Mouse (Mus musculus) gastrocnemius, postnatal 14 days (tissue): ENCODE data around the gene Srsf4. TPM values are rescaled to one million over a fixed set of nuclear protein-coding genes. Genes with fewer than 3 reads are reported as not detected.

Experiments used
- DNase-seq: peaks from one replicate; pipeline ENCODE4 v3.0.0; 2021; ENCODE audit warnings: mixed read lengths
- intact Hi-C: fragments of 180-260 bp; cut with DNase I; formaldehyde crosslinking; loops from one replicate; pipeline ENCODE4 v1.15.1; 2025; ENCODE audit warnings: low total_unique reads
- long read RNA-seq, 2 experiments: library from polyadenylated mRNA; stranded (forward); transcript quantifications; one replicate each; pipeline ENCODE4 v2.0.0; 2021
- total RNA-seq, 2 experiments: library from RNA; stranded (reverse); gene quantifications; 2 replicates each; pipeline ENCODE4 v1.2.3; 2021

The Srsf4 gene
- total RNA-seq = 10 to 100 TPM; 29.6 to 41.4 TPM
- long read RNA-seq, experiment 1, transcript Srsf4-202 (6 exons, 2,257 nt) = major isoform, 54 of 65 reads
- long read RNA-seq, experiment 1, partial matches to known transcripts = 1 of 65 reads
- long read RNA-seq, experiment 1, other reads (novel, unspliced or antisense) = 10 of 65 reads
- long read RNA-seq, experiment 2, transcript Srsf4-202 (6 exons, 2,257 nt) = major isoform, 43 of 58 reads
- long read RNA-seq, experiment 2, partial matches to known transcripts = 1 of 58 reads
- long read RNA-seq, experiment 2, other reads (novel, unspliced or antisense) = 14 of 58 reads

DNA sequence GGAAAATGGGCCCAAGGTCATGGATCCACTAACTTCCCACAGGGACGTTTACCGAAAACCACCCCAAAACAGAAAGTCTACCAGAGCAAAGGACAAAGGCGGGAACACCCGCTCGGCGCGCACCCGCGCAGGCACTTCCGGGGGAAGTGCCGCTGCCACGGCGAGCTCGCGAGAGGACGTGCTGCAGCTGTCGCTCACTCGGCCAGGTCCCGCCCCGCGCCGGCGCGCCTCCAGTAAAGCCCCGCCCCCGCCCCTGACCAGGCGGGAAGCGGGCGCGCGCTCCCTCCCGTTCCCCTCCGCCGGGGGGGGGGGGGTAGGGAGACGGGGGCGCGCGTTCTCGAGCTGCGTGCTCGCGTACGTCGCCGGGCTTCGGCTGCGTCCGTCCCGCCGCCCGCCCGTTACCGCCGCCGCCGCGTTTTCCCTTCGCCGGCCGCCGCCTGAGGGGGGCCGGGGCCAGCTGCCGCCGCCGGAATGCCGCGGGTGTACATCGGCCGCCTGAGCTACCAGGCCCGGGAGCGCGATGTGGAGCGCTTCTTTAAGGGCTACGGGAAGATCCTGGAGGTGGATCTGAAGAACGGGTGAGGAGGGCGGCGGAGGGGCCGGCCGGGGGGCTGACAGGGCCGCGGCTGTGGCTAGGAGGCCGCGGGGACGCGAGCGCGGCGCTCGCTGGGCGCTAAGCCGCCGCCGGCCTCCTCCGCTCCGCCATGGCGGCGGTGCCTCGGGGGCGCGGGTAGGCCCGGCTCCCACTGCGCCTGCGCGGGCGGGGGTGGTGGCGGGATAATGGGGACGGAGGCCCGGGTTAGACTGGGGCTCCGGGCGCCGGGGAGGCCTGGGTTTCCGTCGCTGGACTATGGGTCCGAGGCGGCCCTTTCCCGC lies at the start of gene Srsf4:
TSS of gene Srsf4 (plus strand) at position 325 of the 876 bp plus-strand sequence.
- intact Hi-C loops = no loop called here

DNA sequence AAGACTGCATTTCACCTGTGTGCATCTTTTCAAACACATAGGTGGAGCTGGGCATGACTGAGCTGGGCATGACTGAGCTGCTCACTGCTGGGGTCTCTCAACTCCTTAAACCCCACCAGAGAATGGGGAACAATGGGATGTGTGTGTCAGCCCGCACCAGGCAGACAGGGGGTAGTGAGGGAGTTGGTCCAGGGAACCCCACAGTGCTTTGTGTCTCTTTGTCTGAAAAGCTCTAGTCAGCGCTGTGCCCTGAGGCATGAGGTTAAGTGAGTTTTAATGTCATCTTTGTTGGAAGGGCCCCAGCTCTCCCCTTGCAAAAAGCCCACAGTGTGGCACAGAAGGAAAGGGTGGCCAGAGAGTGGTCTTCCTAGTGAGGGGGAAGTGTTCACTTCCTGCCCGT lies 48.5 kb upstream of the Srsf4 start:
- intact Hi-C loops = no loop called here

More for the DNA sequence above, at the start of gene Srsf4:
- peak; percentile 95 for DNase-seq

DNA sequence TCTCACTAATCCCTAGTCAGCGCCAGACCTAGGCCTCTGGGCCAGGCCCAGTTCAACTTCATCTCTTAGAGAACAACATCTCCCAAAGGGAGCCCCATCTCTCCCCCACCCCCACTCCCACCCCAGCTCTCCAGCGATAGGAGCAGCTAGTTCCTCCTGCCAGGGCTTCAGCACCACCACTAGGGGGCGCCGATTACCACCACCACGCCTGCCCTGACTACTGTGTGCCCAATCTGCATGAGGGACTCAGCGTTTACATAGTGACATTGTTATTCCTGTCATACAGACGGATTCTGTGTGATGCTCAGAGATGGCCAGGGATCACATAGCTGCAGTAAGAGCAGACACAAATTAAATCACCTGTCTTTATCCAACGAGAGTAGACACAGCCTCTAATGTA lies 47.6 kb upstream of the Srsf4 start:
- intact Hi-C loops = no loop called here
- peak; percentile 36 for DNase-seq

More for the DNA sequence above, 48.5 kb upstream of the Srsf4 start:
- no peak for DNase-seq

DNA sequence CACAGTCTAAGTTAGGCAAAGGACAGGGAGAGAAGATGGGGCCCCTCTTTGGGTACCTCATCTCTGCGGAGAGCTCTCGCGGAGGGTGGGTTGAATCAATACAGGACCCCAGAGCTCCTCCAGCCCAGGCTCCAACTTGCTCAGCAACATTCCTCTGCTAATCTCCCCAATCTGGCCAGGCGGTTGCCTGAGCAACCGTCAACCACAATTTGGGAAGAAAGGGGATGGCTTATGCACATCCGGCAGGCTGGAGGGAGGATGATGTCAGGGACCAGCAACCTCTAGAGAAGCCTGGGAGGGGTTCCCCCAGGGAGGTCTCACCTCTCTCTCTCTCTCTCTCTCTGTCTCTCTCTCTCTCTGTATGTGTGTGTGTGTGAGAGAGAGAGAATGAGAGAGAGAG lies 46.5 kb upstream of the Srsf4 start:
- intact Hi-C loops = no loop called here
- DNase-seq = no peak

DNA sequence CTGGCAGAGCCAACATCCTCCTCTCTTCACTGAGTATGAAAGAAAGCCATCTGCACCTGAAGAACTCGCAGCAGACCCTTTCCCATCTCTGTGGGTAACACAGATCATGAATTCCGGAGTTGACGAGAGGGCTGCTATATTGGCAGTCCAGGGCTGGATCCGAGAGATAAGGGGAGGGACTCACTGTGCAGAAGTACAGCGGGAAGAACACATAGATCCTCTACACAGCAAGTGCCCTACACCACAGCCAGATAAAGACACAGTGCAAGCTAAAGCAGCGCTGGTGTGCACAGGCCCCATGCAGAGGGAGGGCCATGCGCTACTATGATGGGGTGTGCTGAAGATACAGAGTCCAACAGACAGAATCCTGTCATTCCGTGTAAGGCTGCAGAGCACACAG lies 44.3 kb upstream of the Srsf4 start:
- no peak for DNase-seq
- intact Hi-C loops = no loop called here

DNA sequence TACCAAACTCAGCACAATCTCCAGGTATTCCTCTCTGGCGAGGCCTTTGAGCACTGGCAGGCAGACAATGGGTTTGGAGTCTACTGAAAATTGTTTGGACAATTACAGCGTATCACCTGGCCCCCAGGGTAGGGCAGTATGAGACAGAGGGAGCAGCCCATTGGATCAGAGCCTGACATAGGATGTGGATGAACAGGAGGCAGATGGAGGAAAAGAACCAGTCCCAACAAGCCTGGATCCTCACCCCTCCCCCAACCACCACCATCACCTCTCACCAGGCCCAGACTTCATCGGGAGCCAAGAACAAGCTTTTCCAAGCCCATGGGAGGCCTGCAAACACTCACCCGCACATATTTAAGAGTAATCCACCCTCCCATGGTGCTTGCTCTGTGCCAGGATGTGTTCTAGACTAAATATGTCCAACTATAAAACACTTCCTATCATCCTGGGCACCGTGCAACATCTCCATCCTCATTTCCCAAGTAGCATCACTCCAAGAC lies 41.8 kb upstream of the Srsf4 start:
- intact Hi-C loops = loop anchor here (10.0 kb wide), 2 partner anchors 47 to 417 kb away; no protein-coding TSS in a partner anchor
- DNase-seq = no peak

DNA sequence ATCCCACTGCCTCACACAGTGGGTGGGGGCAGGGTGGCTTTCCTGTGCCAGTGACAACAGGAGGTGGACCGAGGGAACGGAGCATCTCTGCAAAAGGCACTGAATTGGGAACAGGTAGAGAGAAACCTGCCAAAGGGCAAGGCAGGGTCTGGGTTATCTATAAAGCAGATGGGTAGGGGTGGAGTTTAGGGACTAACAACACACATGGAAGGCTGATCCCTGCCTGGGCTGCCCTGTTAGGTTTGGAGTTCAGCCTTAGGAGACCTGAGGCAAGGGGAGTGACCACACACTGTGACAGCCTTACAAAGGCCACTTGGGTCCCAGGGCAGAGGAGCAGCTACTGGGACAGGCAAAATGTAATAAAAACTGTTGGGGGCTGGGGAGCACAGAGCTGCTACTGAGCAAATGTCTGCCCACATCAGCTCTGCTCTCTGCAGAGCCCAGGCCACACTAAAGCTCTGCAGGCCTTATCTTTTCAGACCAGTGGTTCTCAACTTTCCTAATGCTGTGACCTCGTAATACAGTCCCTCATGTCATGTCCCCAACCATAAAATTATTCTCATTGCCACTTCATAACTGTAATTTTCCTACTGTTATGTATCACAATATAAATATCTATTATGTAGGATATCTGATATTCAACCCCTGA lies 40.5 kb upstream of the Srsf4 start:
- DNase-seq = no peak
- intact Hi-C loops = loop anchor here (10.0 kb wide), 2 partner anchors 48 to 418 kb away; no protein-coding TSS in a partner anchor

DNA sequence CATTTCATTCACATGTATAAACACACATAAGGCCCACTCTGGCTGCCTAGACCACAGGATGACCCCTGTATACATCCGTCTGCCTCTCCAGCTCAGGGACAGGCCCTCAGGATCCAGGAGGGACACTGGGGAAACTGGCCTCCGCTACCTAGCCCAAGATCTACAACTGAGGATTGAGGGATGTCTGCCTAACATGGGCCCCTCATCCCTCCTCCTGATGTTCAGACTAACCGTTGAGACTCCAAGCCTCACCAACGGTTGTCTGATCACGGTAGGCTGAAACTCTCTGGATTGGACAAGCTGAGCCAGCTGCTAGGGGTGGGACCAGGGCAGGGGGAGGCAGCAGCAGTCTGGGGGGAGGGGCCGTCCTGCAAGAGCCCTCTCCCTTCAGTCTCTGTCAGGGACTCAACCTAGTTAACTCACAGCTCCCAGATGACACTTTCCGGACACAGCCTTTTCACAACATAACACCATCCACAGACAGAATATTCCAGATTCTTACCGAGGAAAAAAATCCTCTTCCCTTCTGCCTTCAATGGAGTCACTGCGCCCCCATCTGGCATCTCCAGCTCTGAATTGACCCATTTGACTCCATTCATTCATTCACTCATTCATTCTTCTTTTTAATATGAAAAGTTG lies 39.3 kb upstream of the Srsf4 start:
- DNase-seq = no peak
- intact Hi-C loops = loop anchor here (10.0 kb wide), 2 partner anchors 49 to 419 kb away; no protein-coding TSS in a partner anchor

DNA sequence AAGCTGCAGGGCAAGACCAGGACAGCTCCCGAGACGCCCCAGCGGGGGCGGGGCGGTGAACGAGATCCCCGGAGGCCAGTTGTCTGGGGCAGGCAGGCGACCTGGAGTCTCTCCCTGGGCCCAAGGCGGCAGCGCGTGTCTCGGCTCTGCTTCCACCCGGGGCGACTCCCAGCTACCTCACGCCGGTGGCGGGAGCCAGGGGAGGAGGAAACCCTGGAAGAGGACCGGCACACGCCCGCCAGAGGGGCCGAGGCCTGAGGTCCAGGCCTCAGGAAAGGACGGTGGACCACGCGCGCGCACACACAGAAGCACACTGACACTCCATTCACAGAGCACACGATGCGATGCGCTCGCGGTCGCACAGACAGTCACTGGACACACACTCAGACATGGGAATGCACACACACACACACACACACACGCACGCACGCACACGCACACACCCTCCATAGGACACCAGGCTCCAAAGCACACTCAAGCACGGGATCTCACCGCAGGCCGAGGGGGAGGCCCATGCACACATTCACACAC lies 37.0 kb upstream of the Srsf4 start:
- intact Hi-C loops = loop anchor here (2.0 to 10.0 kb wide), 5 partner anchors 52 to 874 kb away; no protein-coding TSS in a partner anchor
- peak; percentile 53 for DNase-seq

DNA sequence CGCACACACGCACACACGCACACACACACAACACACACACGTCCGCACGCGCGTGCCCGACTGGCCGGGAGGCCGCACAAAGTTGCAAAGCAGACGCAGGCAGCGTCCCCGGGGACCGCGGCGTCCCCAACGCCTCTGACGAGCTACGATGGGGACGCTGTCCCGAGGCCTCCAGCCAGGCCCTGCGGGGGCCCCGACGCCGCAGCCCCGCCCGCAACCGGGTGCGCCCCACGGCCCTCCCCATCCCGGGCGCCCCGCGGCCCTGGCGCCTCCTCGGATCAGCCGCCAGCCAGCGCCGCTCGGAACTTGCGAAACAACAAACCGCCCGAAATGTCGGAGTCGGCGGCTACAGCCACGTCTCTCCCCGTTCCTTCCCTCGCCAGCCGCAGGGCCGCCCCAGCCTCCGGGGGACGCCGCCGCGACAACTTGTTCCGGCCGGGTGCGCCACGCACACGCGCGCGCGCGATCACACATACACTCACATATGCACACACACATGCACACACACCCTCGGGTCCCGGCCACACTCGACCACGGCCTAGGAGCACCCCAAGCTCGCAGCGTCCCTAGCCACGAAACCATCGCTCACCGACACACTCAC lies 36.4 kb upstream of the Srsf4 start:
- intact Hi-C loops = loop anchor here (2.0 to 10.0 kb wide), 5 partner anchors 52 to 875 kb away; no protein-coding TSS in a partner anchor
- DNase-seq = peak; percentile 42

DNA sequence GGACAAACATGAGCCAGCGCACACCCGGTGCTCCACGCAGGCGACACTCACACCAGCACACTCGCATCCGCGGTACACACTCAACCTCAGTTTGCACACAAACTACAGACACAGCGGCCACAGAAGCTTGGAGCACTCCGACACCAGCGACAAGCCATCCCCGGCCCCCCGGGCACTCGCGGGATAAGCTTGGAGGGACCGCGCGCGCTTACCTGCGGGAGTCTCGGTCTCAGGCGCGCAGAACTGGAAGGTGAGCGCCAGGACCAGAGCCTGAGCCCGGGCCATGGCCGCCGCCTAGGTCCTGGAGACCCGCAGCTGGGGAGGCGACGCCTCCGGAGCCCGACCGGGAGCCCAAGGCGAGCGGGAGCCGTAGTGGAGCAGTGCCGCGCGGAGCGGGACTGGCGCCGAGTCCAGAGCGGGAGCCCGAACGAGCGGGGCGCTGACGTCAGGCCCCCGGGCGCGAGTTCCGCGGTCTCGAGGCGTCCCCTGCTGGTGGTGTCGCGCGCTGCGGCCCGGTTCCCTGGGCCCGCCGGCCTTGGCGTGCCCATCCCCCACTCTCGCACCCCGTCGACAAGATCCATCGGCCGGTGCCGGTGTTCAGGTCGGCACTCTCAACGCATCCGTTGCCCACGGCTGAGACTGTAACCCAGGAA lies 35.4 kb upstream of the Srsf4 start, which contains the start of gene Ptpru:
TSS of gene Ptpru (minus strand) at position 417 of the 653 bp plus-strand sequence.
- intact Hi-C loops = loop anchor here (2.0 to 10.0 kb wide), 5 partner anchors 53 to 876 kb away; no protein-coding TSS in a partner anchor

DNA sequence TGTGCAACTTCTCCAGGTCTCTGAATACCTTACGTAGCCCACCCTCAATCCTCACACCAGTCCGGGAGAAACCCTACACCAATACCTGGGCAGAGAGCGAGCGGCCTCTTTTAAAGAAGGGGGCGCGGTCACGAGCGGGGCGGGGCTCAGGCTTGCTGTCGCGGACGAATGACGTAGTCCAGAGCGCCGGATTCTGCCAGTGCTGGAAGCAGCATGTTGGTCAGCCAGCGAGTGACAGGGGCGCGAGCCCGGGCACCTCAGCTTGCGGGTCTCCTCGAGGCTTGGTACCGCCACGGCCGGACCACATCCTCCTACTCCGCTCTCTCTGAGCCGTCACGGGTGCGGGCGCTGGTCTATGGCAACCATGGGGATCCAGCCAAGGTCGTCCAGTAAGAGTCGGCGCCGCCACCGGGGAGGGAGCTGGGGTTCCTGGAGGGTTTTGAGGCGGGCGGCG lies 30.1 kb upstream of the Srsf4 start, which contains the start of gene Mecr:
TSS of gene Mecr (plus strand) at position 181 of the 454 bp plus-strand sequence.
- intact Hi-C loops = no loop called here
- peak; percentile 92 for DNase-seq

More for the DNA sequence above, 35.4 kb upstream of the Srsf4 start, which contains the start of gene Ptpru:
- peak; percentile 89 for DNase-seq

DNA sequence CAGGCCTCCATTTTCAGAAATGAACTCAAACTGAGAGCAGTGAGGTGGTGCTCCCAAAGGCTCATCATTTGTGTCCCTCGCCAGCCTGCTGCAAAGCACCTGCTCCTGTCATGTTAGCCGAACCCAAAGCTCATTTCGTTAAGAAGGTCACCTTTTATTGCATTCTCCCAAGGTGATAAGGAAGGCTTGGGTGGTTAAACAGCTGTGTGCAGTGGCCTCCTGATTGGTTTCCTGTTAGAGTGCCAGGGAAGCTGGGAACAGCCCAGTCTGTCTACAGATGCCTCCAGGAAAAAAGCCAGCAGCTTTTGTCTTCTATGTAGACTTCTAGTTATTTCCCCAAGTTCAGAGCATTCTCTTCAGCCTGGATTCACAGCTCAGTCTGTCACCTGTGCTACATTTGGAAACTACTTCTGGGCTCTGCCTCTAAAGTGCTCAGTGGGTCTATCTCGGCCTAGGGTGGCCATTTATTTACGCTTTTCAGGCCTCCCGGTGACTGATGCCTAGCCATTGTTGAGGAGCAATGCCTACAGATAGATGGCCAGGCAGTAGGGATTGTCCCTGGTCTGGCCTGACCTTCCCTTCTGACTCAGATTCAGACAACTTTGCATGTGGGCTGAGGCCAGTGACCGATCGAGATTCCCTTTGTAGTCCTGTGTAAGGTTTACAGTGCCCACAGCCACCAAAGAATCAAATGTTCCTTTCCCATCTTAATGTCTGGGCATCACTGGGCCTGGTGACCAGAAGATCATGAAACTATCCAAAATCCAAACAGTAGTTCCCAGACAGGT lies 27.2 kb upstream of the Srsf4 start:
- intact Hi-C loops = no loop called here
- DNase-seq = no peak

DNA sequence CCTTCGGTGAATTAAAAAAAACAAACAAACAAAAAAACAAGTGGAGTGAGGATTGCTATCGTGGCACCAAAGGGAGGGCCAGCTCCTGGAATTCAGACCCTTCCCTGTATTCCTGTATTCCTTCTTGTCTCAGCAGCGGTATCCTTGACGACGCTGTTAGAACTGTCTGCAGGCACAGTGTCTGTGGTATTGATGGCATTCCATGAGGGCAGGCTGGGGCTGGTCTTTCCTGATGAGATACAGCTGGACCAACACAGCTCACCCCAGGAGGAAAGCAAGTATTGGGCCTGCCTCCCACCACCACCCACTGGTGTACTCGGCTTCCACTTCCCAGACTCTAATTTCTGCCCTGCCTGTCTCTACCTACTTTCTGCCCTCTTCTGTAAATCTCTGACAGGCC lies 25.3 kb upstream of the Srsf4 start:
- DNase-seq = no peak
- intact Hi-C loops = no loop called here

DNA sequence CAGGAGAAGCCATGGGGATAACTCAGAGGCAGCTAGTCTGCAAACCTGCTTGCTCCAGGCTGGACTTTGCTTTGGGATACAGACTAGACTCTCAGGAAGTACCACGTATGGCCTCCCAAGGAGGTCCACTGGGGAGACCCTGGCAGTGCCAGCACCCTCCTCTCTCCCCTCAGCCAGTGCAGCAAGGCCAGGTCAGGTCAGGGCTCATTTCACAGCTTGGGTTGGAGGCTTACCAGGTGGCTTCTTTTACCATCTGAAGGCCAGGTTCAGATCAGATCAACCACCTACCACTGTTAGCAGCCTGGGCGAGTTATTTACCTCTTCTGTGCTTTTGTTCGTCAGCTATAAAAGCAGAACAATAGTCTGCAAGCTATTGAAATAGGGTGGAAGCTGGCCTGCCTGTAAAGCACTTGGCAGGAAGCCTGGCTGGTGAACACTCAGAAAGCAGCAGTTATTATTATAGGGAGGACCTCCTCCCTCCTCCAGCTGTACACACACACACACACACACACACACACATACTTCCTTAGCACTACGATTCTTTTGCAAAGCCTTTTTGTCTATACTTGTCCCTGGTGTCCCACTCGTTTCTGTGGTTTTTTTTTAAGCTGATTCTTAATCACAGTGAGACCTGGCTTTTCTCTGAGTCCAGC lies 23.3 kb upstream of the Srsf4 start:
- intact Hi-C loops = no loop called here
- DNase-seq = peak; percentile 53

DNA sequence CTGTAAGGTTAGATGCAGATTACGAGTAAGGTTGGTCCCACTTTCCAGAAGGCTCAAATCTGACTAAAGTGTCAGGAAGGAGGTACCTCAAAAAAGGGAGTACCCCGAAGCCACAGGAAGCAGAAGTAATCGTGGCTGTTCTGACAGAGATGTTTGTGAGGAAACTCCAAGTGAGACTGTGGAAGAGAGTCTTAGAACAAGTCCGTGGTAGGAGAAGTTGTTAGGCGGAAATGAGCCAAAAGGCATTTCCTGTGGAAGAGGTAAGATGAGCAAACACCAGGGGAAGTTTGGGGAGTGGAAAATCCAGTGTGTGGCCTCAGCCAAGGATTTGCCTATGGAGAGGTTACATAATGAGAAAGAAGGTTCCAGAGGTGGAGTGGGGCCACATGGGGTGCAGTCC lies 18.5 kb upstream of the Srsf4 start:
- no peak for DNase-seq
- intact Hi-C loops = no loop called here
